Mouse (Mus musculus) liver, postnatal 0 days (tissue): ENCODE data around the gene Cdh12. TPM values are rescaled to one million over a fixed set of nuclear protein-coding genes. Genes with fewer than 3 reads are reported as not detected.

Experiments
- ATAC-seq: fragments of 200-750 bp; cut with Nextera tagmentation; 2 replicates; pipeline ENCODE4 v1.8.0; 2017; ENCODE audit warnings: mild to moderate bottlenecking, moderate library complexity
- DNase-seq: peaks from one replicate; pipeline ENCODE4 v3.0.0-alpha.2; 2016
- H3K27ac ChIP-seq: fragments of 300-500 bp; sonication (generic); 2 replicates; pipeline ENCODE4 v1.5.1; 2014; ENCODE audit warnings: antibody characterized with exemption, moderate library complexity, mild to moderate bottlenecking, low read depth
- H3K27me3 ChIP-seq: fragments of 300-500 bp; sonication (generic); 2 replicates; pipeline ENCODE4 v1.6.1; 2014; ENCODE audit warnings: low read length, control low read depth, mixed read lengths; ENCODE audit not compliant: insufficient read depth
- H3K36me3 ChIP-seq: fragments of 300-500 bp; sonication (generic); replicated peaks from 2 replicates; pipeline ENCODE4 v1.6.1; 2014; ENCODE audit warnings: mild to moderate bottlenecking, control low read depth, low read length, moderate library complexity, mixed read lengths; ENCODE audit not compliant: insufficient read depth
- H3K4me1 ChIP-seq: fragments of 300-500 bp; sonication (generic); 2 replicates; pipeline ENCODE4 v1.6.1; 2014; ENCODE audit warnings: antibody characterized with exemption, mild to moderate bottlenecking, control low read depth; ENCODE audit not compliant: insufficient read depth
- H3K4me2 ChIP-seq: fragments of 300-500 bp; sonication (generic); 2 replicates; pipeline ENCODE4 v1.6.1; 2014; ENCODE audit warnings: low read depth, mild to moderate bottlenecking, low read length, moderate library complexity, mixed read lengths
- H3K4me3 ChIP-seq: fragments of 300-500 bp; sonication (generic); 2 replicates; pipeline ENCODE4 v1.5.1; 2014; ENCODE audit warnings: low read depth, low read length
- H3K9ac ChIP-seq: fragments of 300-500 bp; sonication (generic); replicated peaks from 2 replicates; pipeline ENCODE4 v1.6.1; 2014; ENCODE audit warnings: mild to moderate bottlenecking, moderate library complexity
- H3K9me3 ChIP-seq: fragments of 300-500 bp; sonication (generic); 2 replicates; pipeline ENCODE4 v1.6.1; 2016; ENCODE audit warnings: mild to moderate bottlenecking, control low read depth, low read length, mixed read lengths
- CTCF ChIP-seq: sonication (generic); IDR thresholded peaks from 2 replicates; pipeline ENCODE4 v1.5.1; 2016; ENCODE audit warnings: antibody characterized with exemption, low read depth
- EP300 ChIP-seq: IDR thresholded peaks from 2 replicates; pipeline ENCODE4 v1.6.1; 2016; ENCODE audit warnings: antibody characterized with exemption, low read depth, mild to moderate bottlenecking
- WGBS: fragments of 180-500 bp; shearing (Covaris S2); extraction: QIAGEN DNeasy Blood & Tissue Kit; methylation state at CpG from one replicate; pipeline ENCODE4 v1.1.7; 2014; ENCODE audit not compliant: insufficient replicate concordance; 5-methylcytosine and 5-hydroxymethylcytosine counted together
- polyA plus RNA-seq: library from polyadenylated mRNA; unstranded; fragments of >200 nt; fragmentation: Nextera tagmentation; extraction: Ambion mirVana; gene quantifications from 2 replicates; pipeline ENCODE4 v1.2.1, GENCODE M21; 2015

Cdh12 gene
- polyA plus RNA-seq, 1 experiment from 2014 or later: not detected

DNA sequence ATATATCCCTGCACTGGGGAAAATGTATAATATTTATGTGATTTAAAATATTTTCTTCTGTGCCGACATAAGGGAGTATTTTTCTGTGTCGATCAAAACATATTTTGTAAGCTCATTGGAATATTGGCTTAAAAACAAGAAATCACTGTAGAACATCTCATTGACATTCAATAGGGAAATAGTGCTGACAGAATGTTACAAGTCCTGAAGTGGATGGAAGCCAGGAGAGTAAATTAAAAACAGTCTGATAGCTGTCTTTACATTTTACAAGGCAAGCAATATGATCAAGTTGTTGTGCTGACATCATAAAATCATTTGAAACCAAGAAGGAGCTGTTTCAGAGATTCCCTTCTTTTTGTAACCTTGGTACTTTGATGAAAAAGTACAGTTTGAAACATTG lies 349.5 kb downstream of the Cdh12 start:
- WGBS: 72% methylated on average over 2 of the region's 2 CpGs
- DNase-seq: no peak

DNA sequence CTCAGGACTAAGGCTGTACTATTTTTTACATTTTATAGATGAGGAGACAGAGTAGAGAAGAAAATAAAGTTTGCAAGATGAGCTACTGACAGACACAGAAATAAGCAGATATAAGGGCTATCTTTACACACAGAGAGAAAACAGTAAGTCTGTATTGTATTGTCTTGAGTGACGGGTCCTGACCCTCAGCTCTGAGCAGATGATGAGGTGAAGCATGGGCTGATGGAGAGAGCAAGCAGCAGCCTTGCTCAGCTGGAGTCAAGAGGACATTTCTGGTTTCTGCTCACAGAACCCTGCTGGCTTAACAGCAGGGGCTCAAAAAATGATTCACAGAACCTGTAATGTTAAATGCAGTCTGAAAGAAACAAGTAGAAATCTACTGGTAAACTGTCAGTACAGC lies 386.8 kb downstream of the Cdh12 start:
- TF ChIP-seq CTCF (no peak), EP300 (no peak)
- H3K27me3 ChIP-seq: no peaks in the 10 kb centered on the region
- H3K36me3 ChIP-seq: no peaks in the 10 kb centered on the region
- no peak for DNase-seq
- no peaks in the 10 kb centered on the region for H3K9me3 ChIP-seq
- H3K4me1 ChIP-seq: no peaks in the 10 kb centered on the region
- no peak overlapping the region for H3K4me3 ChIP-seq
- no peak overlapping the region for H3K27ac ChIP-seq
- H3K9ac ChIP-seq: no peak overlapping the region
- WGBS: 62% methylated on average over 1 of the region's 1 CpGs
- no peak for ATAC-seq
- no peak overlapping the region for H3K4me2 ChIP-seq

More for the DNA sequence above, 349.5 kb downstream of the Cdh12 start:
- no peaks in the 10 kb centered on the region for H3K36me3 ChIP-seq
- no peaks in the 10 kb centered on the region for H3K27me3 ChIP-seq
- ATAC-seq: no peak
- TF ChIP-seq EP300 (no peak), CTCF (no peak)
- no peak overlapping the region for H3K4me2 ChIP-seq
- H3K9me3 ChIP-seq: no peaks in the 10 kb centered on the region
- H3K27ac ChIP-seq: no peak overlapping the region
- H3K4me3 ChIP-seq: no peak overlapping the region
- no peak overlapping the region for H3K9ac ChIP-seq
- H3K4me1 ChIP-seq: no peaks in the 10 kb centered on the region

- H3K27me3 ChIP-seq: no peaks in the 10 kb centered on the region
- H3K4me3 ChIP-seq: no peak overlapping the region
- WGBS: 76% methylated on average over 3 of the region's 3 CpGs
- DNase-seq (no peak), ATAC-seq (no peak)
- H3K36me3 ChIP-seq: no peaks in the 10 kb centered on the region
- no peaks in the 10 kb centered on the region for H3K4me1 ChIP-seq
- no peak overlapping the region for H3K4me2 ChIP-seq
- TF ChIP-seq EP300 (no peak), CTCF (no peak)
- no peak overlapping the region for H3K27ac ChIP-seq
- no peak overlapping the region for H3K9ac ChIP-seq
- H3K9me3 ChIP-seq: no peaks in the 10 kb centered on the region
Measured at GRCm38 (mm10) chr15:20836991-20837390, 387.9 kb downstream of the Cdh12 start.

DNA sequence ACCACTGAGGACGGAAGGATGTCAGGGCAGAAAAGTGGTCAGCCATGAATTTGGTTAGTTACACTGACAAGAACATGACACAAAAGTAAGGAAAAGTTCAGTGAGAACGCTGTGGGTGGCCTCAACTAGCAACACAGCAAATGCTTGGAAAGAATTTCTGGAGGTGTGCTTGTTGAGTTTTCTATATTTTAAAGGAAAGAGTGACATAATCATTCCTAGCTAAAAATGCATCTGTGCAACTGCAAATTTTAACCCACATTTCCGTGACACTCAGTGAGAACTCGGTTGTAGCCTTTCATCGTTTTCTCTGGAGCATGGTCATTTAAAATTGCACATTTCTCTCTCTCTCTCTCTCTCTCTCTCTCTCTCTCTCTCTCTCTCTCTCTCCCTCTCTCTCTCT lies 392.4 kb downstream of the Cdh12 start:
- WGBS: 73% methylated on average over 5 of the region's 5 CpGs
- H3K27me3 ChIP-seq: no peaks in the 10 kb centered on the region
- H3K4me3 ChIP-seq: no peak overlapping the region
- H3K4me2 ChIP-seq: no peak overlapping the region
- no peak overlapping the region for H3K27ac ChIP-seq
- ATAC-seq: no peak
- no peak for DNase-seq
- H3K4me1 ChIP-seq: no peaks in the 10 kb centered on the region
- H3K36me3 ChIP-seq: no peaks in the 10 kb centered on the region
- no peak overlapping the region for H3K9ac ChIP-seq
- no peak for TF ChIP-seq EP300
- TF ChIP-seq CTCF: no peak
- H3K9me3 ChIP-seq: no peaks in the 10 kb centered on the region

- H3K4me1 ChIP-seq: no peaks in the 10 kb centered on the region
- H3K27ac ChIP-seq: no peak overlapping the region
- TF ChIP-seq EP300: no peak
- TF ChIP-seq CTCF: no peak
- H3K4me3 ChIP-seq: no peak overlapping the region
- H3K9me3 ChIP-seq: no peaks in the 10 kb centered on the region
- H3K27me3 ChIP-seq: no peaks in the 10 kb centered on the region
- ATAC-seq: no peak
- no peaks in the 10 kb centered on the region for H3K36me3 ChIP-seq
- H3K9ac ChIP-seq: no peak overlapping the region
- WGBS: 61% methylated on average over 2 of the region's 2 CpGs
- H3K4me2 ChIP-seq: no peak overlapping the region
- DNase-seq: no peak
Measured at GRCm38 (mm10) chr15:20863076-20863475, 414.0 kb downstream of the Cdh12 start.

DNA sequence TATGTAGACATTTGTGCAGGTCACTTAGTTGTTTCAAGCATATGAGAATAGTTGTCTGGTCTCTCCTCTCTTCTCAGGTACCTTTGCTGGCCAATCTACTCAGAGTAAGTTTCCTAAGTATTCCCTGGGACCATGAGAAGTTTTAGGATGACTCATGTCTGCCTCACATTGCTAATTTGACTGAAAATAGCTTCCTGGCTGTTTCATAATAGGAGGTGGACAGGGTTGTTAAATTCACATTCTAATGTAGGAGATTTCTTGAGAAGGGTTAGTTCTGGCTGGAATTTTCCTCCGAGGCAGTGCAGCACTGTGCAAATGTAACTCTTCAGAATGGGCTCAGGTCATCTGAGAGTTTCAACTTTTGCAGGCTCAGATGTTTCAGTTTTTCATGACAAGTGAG lies 423.5 kb downstream of the Cdh12 start:
- Histone ChIP-seq H3K36me3 (no peaks in the 10 kb centered on the region), H3K9me3 (no peaks in the 10 kb centered on the region), H3K27me3 (no peaks in the 10 kb centered on the region), H3K9ac (no peak overlapping the region), H3K27ac (no peak overlapping the region), H3K4me3 (no peak overlapping the region), H3K4me2 (no peak overlapping the region), H3K4me1 (no peaks in the 10 kb centered on the region)
- DNase-seq (no peak), ATAC-seq (no peak)
- TF ChIP-seq CTCF: no peak
- no peak for TF ChIP-seq EP300
- 67% methylated on average over 1 of the region's 1 CpGs for WGBS

GRCm38 (mm10) chr15:20876993-20877392 lies 427.9 kb downstream of the Cdh12 start:
- Histone ChIP-seq H3K27me3 (no peaks in the 10 kb centered on the region), H3K4me1 (no peaks in the 10 kb centered on the region), H3K36me3 (no peaks in the 10 kb centered on the region), H3K4me2 (no peak overlapping the region), H3K9me3 (no peaks in the 10 kb centered on the region), H3K9ac (no peak overlapping the region), H3K4me3 (no peak overlapping the region), H3K27ac (no peak overlapping the region)
- no peak for TF ChIP-seq CTCF
- DNase-seq (no peak), ATAC-seq (no peak)
- WGBS: 74% methylated on average over 2 of the region's 2 CpGs
